Mouse (Mus musculus): ENCODE data around the gene Mapk8ip2.
"Not testable (repeated sequence)": the region's sequence is repeated elsewhere in the genome, so short reads cannot be mapped to it uniquely, and the experiment has no call there.

Gene Mapk8ip2

DNA sequence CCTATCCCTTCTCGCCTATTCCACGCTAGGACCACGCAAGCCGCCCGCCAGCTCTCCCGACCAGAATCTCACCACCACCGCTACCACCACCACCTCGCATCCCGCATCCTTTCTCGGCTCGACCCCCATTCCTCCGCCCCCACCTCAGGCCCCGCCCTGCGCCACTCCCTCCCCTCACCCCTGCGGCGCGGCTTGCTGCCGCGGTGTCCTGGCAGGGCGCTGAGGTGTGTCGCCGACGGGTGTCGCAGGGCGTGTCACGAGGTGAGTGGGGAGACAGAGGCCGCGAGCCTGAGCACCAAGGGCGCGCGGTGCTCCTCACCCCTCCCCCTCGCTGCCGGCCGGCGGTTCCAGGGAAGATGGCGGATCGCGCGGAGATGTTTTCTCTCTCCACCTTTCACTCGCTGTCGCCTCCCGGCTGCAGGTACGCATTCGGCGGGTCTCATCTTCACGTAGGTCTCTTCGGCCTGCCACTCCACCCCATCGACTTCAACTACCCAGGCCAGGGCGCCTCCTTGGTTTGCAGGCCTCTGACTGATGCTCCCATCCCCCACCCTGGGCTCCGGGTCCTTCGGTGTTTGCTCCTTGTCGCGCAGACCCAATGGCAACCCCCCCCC is at the start of gene Mapk8ip2:
Gene Mapk8ip2, plus strand, starts transcription at position 49 of the 614 bp plus-strand sequence.
- in situ Hi-C loops (cut with MboI, MseI): no loop called here

DNA sequence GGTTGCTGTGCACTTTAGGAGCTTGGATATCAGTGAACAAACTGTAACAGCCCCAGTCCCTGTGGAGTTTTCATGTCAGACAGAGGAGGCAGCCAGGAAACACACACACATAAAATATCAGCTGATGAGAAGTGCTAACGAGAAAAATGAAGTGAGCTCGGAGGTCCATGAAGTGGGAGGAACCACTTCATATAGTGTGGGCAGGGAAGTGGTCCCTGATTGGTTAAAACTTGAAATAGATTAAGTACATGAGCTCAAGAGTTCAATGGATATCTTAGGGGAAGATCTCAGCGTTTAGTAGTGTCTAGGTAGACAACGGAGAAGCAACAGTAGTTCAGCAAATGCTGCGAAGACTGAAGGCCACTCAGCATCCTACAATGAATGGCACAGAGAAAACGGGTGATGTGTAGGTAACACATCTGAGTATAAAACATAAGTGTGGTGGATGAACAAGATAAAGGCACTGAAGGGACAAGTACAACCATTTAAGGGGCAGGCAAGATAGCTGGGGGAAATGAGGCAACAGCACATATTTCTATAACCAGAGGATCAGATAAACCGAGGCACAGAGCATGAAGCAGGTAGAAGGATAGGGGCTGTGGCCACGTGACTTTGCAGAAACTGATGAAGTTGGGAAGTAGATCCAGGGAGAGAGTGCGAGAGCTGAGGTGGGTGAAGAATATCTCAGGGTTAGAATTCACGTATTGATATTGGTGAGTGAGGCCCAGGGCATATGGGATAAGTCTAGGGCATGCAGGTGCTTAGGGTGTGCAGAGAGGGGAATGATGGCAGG is 48.7 kb upstream of the Mapk8ip2 start:
- in situ Hi-C loops (cut with MboI, MseI): no loop called here

DNA sequence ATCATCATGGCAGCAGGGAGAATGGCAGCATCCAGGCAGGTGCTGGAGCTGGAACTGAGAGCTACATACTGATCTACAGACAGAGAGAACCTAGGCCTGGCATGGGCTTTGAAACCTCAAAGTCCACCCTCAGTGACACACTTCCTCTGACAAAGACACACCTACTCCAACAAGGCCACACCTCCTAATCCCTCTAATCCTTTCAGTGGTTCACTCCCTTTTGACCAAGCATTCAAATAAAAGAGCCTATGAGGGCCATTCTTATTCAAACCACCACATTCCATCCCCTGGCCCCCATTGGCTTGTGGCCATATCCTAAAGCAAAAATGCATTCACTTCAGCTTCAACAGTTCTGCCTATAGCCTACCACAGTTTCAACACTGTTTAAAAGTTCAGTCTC is 47.0 kb upstream of the Mapk8ip2 start:
- in situ Hi-C loops (cut with MboI, MseI): no loop called here

DNA sequence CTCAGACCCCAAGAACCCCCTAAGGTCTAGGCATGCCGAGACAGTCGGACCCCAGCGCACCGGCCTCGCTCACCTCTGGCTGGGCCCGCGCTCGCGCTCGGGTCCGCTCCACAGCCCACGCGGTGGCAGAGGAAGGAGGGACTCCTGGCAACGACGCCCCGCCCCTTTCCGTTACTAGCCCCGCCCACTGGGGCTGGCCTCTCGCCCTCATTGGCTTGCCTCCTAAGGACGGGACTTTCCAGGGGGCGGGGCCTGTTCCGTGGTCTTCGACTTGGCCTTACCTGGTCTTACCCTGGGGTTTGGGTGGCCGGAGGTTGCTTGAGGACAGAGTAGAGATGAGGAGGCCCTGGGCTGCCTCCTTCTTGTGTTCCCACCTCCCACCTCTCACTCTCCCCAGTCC is 43.6 kb upstream of the Mapk8ip2 start, which contains the start of gene Syce3:
Gene Syce3, minus strand, starts transcription at position 386 of the 400 bp plus-strand sequence.
- in situ Hi-C loops (cut with MboI, MseI): no loop called here

DNA sequence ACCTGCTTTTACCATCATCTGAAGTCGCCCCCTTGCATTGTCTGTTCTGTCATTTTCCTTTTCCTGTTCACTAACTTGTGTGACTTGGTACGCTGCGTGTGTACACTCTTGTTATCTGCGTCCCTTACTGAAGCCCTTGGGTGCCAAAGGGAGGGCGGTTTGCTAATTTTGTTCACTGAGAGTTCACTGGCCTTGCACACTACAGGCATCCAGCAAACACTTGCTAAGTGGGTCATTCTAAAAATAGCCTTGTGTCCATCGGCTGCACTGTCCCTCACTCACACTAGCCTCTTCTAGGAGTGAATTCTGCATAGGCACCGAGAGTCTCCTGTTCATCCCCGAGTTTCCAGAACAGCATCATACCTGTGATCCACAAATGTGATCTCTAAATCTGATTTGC is 38.4 kb upstream of the Mapk8ip2 start:
- in situ Hi-C loops (cut with MboI, MseI): no loop called here

DNA sequence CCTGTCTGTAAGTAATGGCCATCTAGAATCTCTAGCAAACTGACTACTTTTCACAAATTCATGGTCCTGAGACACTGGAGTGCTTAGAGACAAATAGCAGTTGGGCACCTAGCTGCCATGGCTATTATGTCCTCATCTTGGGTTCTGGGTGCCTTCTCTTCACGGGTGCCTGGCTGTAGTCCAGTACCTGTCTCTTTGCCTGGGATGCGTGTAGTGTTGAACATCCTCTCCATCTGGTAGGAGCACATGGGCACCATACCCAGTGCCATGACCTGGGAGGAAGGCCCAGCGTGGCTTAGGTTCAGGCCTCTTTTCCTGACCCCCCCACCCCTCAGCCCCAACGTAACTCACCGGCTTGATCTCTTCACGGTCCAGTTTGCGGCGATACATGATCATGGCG is 31.8 kb upstream of the Mapk8ip2 start:
- in situ Hi-C loops (cut with MboI, MseI): no loop called here

DNA sequence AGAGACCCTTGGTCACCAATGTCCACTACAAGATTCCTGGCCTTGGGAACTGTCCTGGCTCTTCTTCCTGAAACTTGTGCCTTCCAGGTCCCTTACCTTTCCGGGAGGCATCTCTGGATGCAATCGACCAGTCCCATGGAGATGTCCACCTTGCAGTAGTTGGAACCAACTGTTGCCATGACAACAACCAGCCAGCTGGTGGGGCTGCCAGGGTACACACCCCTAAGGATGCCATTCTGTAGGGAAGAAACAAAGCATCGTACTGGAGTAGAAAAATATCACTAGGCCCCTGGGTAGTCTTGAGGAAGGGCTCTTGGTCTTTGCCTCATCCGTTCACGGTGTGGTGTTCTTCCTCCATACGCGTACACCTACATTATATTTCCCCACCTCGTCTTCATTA is 29.1 kb upstream of the Mapk8ip2 start:
- in situ Hi-C loops (cut with MboI, MseI): no loop called here

DNA sequence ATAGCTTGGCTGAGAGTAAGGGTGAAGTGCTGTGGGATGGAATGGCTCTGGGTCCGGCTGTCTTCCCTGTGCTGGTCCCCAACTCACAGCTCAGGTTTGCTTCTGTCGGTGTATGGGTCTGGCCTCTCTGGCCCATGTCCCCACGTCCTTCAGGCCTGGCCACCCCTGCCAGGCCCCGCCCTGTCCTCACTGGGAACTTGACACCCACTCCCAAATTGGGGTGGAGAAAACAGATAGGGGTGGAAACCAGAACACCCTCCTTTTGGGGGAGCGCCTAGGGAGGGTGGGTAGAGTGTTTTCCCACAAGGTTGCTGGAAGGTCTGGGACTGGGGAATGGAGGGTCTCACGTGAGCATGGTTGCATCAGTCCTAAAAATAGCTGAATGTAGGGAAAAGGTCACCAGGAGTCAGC is 28.0 kb upstream of the Mapk8ip2 start, which contains the start of gene Cpt1b:
Gene Cpt1b, minus strand, starts transcription at position 153 of the 411 bp plus-strand sequence.
- in situ Hi-C loops (cut with MboI, MseI): no loop called here

DNA sequence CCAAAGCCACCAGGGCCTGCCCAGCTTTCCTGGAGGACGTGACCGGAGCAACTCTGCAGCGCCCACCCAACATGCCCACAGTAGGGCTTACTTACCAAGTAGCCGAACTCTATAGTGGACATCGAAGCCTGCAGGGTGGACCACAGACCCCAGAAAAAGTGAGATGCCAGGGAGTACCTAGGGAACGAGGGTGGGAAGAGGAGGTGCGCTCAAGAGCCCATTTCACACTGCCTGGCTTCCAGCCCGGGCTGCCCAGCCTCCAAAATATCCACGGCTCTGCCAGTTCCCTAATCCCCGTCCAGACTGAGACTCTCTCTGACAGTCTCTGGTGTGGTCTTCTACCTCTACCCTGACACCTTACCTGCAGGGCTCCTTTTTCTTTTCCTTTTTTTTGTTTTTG is 27.0 kb upstream of the Mapk8ip2 start:
- in situ Hi-C loops (cut with MboI, MseI): no loop called here

DNA sequence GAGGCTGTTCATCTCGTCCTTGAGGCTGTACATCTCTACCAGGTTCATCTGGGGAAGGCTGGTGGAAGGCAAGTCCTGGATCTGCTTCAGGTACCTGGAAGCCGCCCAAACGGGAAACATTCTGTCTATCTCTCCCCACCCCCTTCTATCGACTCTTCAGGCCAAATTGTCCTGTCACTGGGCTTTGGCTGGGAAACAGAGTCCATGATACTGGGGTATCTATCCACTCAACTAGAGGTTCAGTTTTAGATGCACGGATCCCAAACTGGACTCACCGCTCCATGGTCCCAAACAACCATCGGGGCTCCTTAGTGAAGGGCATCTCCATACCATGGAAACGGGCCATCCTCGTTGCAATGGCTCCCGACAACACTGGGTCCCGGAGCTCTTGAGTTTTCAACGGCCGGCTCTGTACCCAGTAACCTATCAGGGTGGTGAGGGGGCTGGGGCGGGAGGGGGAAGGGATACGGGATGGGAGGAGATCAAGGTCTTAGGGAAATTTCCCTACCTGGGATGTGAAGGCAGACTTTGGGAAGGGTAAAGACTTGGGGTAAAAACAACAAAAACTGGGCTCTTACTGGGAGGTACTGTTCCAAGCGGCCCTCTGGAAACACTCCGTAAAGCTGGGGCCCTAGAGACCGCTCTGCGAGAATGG is 25.4 kb upstream of the Mapk8ip2 start:
- in situ Hi-C loops (cut with MboI, MseI): no loop called here

DNA sequence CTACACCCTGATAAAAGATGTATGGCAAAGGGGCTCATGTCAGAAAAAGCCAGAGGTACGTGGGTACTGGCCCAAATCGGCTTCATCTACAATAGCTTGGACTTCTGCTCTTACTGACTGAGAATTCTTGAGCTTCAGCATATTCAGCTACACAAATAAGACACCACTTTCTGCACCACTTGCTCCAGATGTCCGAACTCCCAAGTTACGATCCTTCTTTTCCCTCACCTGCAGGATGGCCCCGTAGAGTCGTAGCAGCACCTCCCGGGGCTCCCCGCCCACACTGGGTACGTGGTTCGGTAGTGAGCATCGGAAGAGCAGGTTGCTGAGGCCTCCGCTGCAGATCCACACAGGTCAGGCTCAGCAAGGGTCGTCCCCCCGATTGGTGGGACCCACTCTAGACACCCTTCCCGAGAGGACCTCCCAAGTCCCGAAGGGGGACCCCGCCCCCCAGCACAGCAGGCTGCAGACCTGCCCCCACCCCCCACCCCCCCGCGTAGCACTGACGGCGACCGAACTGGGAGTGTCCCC is 24.8 kb upstream of the Mapk8ip2 start:
- in situ Hi-C loops (cut with MboI, MseI): no loop called here

DNA sequence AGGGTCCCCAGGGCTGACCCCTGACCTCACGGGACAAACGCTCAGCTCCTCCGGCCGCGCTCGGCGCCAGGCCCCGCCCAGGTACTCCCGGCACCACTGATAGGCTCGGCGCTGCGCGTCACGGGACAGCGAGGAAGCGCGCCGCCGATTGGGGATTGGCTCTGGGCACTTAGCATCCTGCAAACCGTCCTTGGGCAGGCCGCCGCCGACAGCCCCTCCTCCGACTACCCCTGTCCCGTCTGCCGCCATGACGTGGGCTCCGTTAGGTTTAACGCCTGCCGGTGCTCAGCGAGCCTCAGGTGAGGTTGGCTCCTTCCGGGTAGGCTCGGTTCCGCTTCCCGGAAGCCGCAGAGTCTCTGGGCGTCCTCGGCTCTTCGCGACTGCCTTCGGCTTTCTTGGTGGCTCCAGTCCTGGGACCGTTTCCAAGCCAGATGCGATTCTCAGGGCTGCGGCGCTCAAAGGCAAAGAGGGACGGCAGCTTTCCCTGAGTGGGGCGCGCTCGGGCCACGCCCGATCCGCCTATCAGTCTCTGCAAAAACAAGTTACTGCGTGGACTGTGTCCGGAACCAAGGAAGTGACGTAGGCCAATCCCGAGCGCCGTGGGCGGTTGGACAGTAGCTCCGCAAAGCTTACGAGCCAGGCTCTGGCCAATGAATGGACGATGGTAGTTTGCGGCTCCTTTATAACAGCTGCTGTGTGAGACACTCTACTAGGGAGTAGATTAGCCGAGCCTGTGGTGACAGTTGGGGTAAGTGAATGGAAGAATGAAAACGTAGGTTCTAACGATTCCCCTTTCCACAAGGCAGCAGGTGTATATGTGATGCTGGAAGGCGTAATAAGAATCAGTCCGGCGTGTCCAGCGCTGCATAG is 24.1 kb upstream of the Mapk8ip2 start, which contains the start of the genes C730034F03Rik, Gm44502 and Chkb:
Gene C730034F03Rik, plus strand, starts transcription at position 238 of the 870 bp plus-strand sequence.
Gene Gm44502, minus strand, starts transcription at position 345 of the 870 bp plus-strand sequence.
Gene Chkb, minus strand, starts transcription at position 557 of the 870 bp plus-strand sequence.
- in situ Hi-C loops (cut with MboI, MseI): no loop called here

DNA sequence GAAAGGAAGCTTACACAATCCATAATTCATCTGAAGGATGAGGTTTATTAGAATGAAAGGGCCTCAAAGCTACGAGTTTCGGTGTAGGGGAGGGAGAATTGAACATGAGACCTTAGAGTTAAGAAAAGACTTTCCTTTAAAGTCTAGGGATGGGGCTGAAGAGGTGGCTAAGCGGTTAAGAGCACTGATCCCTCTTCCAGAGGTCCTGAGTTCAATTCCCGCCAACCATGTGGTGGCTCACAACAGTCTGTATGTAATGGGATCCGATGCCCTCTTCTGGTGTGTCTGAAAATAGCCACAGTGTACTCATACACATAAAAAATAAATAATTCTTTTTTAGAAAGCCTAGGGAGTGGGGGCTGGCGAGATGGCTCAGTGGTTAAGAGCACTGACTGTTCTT is 23.4 kb upstream of the Mapk8ip2 start:
- in situ Hi-C loops (cut with MboI, MseI): no loop called here

DNA sequence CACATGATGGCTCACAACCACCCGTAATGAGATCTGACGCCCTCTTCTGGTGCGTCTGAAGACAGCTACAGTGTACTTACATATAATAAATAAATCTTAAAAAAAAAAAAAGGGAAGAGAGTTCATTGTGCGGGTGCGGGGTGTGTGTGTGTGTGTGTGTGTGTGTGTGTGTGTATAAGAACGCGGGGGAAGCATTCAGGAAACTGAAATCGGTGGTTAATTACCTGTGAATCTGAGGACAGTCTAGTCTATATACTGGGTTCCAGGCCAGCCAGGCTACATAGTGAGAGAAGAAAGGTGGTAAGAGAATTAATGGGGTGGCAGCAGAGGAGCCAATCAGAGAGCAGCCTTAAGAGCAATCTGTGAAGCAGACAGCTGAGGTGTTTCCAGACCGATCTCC is 22.9 kb upstream of the Mapk8ip2 start:
- in situ Hi-C loops (cut with MboI, MseI): not testable (repeated sequence)

DNA sequence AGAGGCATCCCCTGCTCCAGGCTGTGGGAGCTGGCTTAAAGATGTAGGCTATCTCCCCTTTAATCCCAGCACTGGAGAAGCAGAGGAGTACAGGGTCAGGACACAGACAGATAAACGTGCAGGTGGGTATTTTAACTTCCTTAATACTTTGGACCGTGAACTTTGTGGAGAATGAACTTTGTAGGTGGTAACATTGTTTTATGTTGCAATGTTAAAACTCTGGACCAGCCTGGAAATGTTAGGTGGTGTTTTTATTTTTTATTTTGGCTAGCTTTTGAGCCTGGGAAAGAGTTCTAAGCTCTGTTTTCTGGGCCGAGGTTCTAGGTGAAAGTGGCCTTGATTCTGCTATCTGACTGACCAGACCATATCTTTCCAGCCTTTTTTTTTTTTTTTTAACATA is 22.4 kb upstream of the Mapk8ip2 start:
- in situ Hi-C loops (cut with MboI, MseI): no loop called here

DNA sequence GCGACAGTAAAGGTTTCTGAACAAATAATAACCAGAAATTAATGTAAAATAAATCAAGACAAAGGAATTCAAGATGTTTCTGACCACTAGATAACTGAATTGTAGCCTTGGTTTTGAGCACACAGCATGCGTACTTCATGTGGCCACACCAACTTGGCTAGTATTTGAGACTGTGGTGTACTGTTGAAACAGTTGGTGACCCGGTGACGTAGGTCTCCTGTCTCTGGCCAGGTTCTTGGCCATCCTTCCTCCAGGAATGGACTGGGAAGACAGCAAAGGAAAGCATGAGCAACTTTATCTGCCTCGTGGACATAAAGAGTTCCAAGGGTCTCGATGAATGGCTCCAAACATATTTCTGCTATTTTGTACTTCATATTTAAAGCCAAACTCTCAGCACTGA is 21.9 kb upstream of the Mapk8ip2 start:
- in situ Hi-C loops (cut with MboI, MseI): no loop called here

DNA sequence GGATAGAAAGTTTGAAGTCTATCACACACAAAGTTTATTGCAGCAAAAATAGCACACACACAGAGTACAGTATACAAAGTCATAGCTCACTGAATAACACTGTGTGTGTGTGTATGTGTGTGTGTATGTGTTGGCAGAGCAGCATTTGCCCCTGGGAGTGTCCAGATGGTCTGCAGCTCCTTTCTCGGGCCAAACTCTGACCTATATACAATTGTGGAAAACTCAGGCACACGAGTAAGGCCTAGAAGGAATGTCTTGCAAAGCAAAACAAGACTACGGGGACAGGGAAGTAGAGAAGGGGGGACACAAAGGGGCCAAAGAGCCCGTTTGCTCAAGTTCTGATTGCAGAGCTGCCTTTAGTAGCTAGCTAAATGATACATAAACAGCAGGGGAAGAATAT is 20.8 kb upstream of the Mapk8ip2 start:
- in situ Hi-C loops (cut with MboI, MseI): no loop called here

DNA sequence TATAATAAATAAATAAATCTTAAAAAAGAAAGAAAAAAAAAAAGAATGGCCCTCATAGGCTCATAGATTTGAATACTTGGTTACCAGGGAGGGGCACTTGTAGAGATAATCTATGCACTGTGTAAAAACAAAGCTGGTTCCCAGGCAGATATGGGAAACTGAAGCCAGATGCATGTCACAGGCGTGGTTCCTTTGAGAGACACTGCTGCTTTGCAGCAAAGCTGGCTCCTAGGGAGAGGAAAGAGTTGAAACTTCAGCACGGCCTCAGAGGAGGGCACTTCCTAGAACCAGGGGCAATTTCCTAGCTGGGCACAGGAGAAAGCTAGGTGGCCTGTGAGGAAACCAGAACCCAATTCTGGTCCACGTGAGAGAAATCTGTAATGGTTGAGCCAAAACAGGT is 19.6 kb upstream of the Mapk8ip2 start:
- in situ Hi-C loops (cut with MboI, MseI): no loop called here

DNA sequence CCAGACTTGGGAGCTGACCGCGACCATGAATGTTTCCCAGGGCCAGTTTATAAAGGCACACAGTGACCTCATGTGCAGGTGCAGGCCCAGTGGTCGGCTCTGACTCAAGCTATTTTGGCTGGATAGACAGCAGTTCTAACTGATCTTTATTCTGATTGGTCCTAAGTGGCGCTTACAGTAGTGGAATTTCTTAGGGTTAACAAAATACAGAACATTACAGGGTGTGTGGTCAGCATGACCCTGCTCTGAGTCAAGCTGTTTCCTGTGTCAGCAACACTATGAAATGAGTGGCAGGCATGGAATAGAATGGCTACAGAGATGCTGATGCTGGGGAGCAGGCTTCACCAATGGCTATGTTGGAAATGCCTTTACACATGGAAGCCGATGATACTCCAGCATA is 17.8 kb upstream of the Mapk8ip2 start:
- in situ Hi-C loops (cut with MboI, MseI): no loop called here

DNA sequence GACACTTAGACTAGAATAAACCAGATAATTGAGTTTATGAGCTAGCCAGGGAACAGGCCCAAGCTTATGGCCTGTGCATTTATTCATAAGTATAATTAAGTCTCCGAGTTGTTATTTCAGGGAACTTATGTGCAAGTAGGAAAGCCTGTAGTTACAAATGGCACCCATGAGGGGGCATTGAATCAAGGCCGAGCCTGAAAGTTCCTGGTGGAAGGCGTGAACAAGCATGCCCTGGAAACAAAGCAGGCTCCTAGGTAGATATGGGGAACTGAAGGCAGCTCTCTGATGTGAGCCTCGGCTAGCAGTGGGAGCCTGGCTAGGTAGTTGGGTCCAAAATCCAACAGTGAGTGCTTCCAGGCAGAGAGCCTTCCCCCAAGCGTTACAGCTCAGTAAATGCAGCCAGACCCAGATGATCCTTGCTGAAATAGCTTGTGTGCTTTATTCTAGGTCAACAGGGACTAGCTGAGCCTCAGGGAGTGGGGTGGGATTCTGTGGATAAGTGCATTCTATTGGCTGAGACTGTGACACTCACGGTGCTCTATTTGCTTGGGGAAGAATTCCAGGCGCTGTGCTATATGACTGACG is 11.1 kb upstream of the Mapk8ip2 start:
- in situ Hi-C loops (cut with MboI, MseI): no loop called here
